Mouse (Mus musculus): Measurements from ENCODE around the gene Rab3c. TPM values are rescaled to one million over a fixed set of nuclear protein-coding genes. Genes with fewer than 3 reads are reported as not detected.

Gene Rab3c
- total RNA-seq, 2 experiments from 2014 or later: 174 to 177 TPM

- DNase-seq (ENCODE audit: low spot score in 2 of 2): peak in 1 of 2 experiments; percentile 30
Measured at GRCm38 (mm10) chr13:110097424-110098050, 183.3 kb downstream of the Rab3c start.

GRCm38 (mm10) chr13:110094998-110095397 is 185.8 kb downstream of the Rab3c start:
- DNase-seq (ENCODE audit: low spot score in 2 of 2): no peak

- no peak for DNase-seq (ENCODE audit: low spot score in 2 of 2)
Measured at GRCm38 (mm10) chr13:110093720-110094685, 186.8 kb downstream of the Rab3c start.

GRCm38 (mm10) chr13:110083961-110084360 is 196.8 kb downstream of the Rab3c start:
- DNase-seq (ENCODE audit: low spot score in 2 of 2): no peak

GRCm38 (mm10) chr13:110081174-110081573 is 199.6 kb downstream of the Rab3c start:
- no peak for DNase-seq (ENCODE audit: low spot score in 2 of 2)

- DNase-seq (ENCODE audit: low spot score in 2 of 2): no peak
Measured at GRCm38 (mm10) chr13:110075587-110075986, 205.2 kb downstream of the Rab3c start.

- DNase-seq (ENCODE audit: low spot score in 2 of 2): no peak
Measured at GRCm38 (mm10) chr13:110074180-110074579, 206.6 kb downstream of the Rab3c start.

- no peak for DNase-seq (ENCODE audit: low spot score in 2 of 2)
Measured at GRCm38 (mm10) chr13:110067149-110067548, 213.6 kb downstream of the Rab3c start.

GRCm38 (mm10) chr13:110066674-110067073 is 214.1 kb downstream of the Rab3c start:
- DNase-seq (ENCODE audit: low spot score in 2 of 2): no peak

GRCm38 (mm10) chr13:110062835-110063411 is 217.9 kb downstream of the Rab3c start:
- peak; percentile 65 to 87 for DNase-seq (ENCODE audit: low spot score in 2 of 2)

GRCm38 (mm10) chr13:110062288-110062687 is 218.5 kb downstream of the Rab3c start:
- DNase-seq (ENCODE audit: low spot score in 2 of 2): no peak

- DNase-seq (ENCODE audit: low spot score in 2 of 2): no peak
Measured at GRCm38 (mm10) chr13:110054538-110054937, 226.3 kb downstream of the Rab3c start.

GRCm38 (mm10) chr13:110048767-110049434 is 231.9 kb downstream of the Rab3c start:
- DNase-seq (ENCODE audit: low spot score in 2 of 2): no peak

GRCm38 (mm10) chr13:110044418-110044817 is 236.4 kb downstream of the Rab3c start:
- DNase-seq (ENCODE audit: low spot score in 2 of 2): no peak

- DNase-seq (ENCODE audit: low spot score in 2 of 2): peak in 1 of 2 experiments; percentile 58
Measured at GRCm38 (mm10) chr13:110039779-110040498, 240.9 kb downstream of the Rab3c start.

GRCm38 (mm10) chr13:110039170-110039569 is 241.6 kb downstream of the Rab3c start:
- no peak for DNase-seq (ENCODE audit: low spot score in 2 of 2)

GRCm38 (mm10) chr13:110038521-110038920 is 242.3 kb downstream of the Rab3c start:
- DNase-seq (ENCODE audit: low spot score in 2 of 2): no peak

GRCm38 (mm10) chr13:110034885-110035284 is 245.9 kb downstream of the Rab3c start:
- DNase-seq (ENCODE audit: low spot score in 2 of 2): no peak

- no peak for DNase-seq (ENCODE audit: low spot score in 2 of 2)
Measured at GRCm38 (mm10) chr13:110034041-110034440, 246.8 kb downstream of the Rab3c start.

- DNase-seq (ENCODE audit: low spot score in 2 of 2): no peak
Measured at GRCm38 (mm10) chr13:110031886-110032285, 248.9 kb downstream of the Rab3c start.

- no peak for DNase-seq (ENCODE audit: low spot score in 2 of 2)
Measured at GRCm38 (mm10) chr13:110031061-110031460, 249.7 kb downstream of the Rab3c start.

All from layer of hippocampus, adult 18-20 months (tissue).